ENCODE assay signal across 9 mouse cellular contexts in genomic region chr16:11034193-11034803, GRCm38 (mm10). TPM values are rescaled to one million over a fixed set of nuclear protein-coding genes. Genes with fewer than 3 reads are reported as not detected.
A peak's percentile ranks its signal among the peaks of the same experiment; 100 is the strongest.
DNase-seq lines count a peak whose midpoint lies in the region; ATAC-seq and TF ChIP-seq lines count a peak whose summit lies in the region.
"Had no signal": no experiment of that assay in that cellular context is flagged by ENCODE, and none has a peak within 500 bp of the region (broad histone marks: within the 10 kb centered on the region; RNA-seq: fewer than 3 reads in every experiment).

No protein-coding gene starts in this region.

- TF ChIP-seq EP300 in ES-Bruce4 (IDR thresholded peaks at IDR 0.05; ENCODE audit: insufficient read depth, low read depth, low read length) = no peak

- peak; percentile 58; the same call in 1 of the 2 replicates for ATAC-seq in lung, embryonic 15.5 days (ENCODE audit: borderline replicate concordance, extremely low read depth, low FRiP score, low TSS enrichment)

- H3K27me3 ChIP-seq in ES-Bruce4 (ENCODE audit: control insufficient read depth, insufficient read depth, low read length, poor library complexity, severe bottlenecking) = no peaks in the 10 kb centered on the region
- peaks cover 10% of the 10 kb centered on the region; the same call in 1 of the 2 replicates for H3K27me3 ChIP-seq in forebrain, embryonic 10.5 days (ENCODE audit: poor library complexity, severe bottlenecking)
- H3K27me3 ChIP-seq in lung, embryonic 15.5 days = no peaks in the 10 kb centered on the region
- H3K27me3 ChIP-seq: limb, embryonic 15.5 days had no signal

- intact Hi-C loops in heart, postnatal 10 days (cut with DNase I) = loop anchor here (1.0 to 5.0 kb wide), 3 partner anchors 67 to 161 kb away; no protein-coding TSS in a partner anchor

- no peak overlapping the region for H3K27ac ChIP-seq in ES-Bruce4 (ENCODE audit: insufficient read depth, low read length)
- no peak overlapping the region for H3K27ac ChIP-seq in forebrain, embryonic 10.5 days
- H3K27ac ChIP-seq in layer of hippocampus, adult 2 months = no peak overlapping the region
- H3K27ac ChIP-seq in lung, embryonic 15.5 days = no peak overlapping the region
- H3K27ac ChIP-seq: limb, embryonic 15.5 days had no signal

- no peak overlapping the region for H3K4me3 ChIP-seq in ES-Bruce4 (ENCODE audit: low read depth, low read length)
- no peak overlapping the region for H3K4me3 ChIP-seq in forebrain, embryonic 10.5 days
- H3K4me3 ChIP-seq in layer of hippocampus, adult 2 months = no peak overlapping the region
- no peak overlapping the region for H3K4me3 ChIP-seq in lung, embryonic 15.5 days
- H3K4me3 ChIP-seq: limb, embryonic 15.5 days had no signal

- peak; percentile 88 for DNase-seq in brain, embryonic 14.5 days (ENCODE audit: low read depth)
- peak; percentile 81 for DNase-seq in forebrain, embryonic 10.5 days (ENCODE audit: extremely low spot score, low spot score)
- DNase-seq in heart, postnatal 10 days = peak; percentile 88 to 94
- peak; percentile 76 to 84 for DNase-seq in layer of hippocampus, adult 2 months (ENCODE audit: low spot score in 2 of 2)
- DNase-seq in retina, embryonic 14.5 days (ENCODE audit: low spot score) = peak; percentile 91
- peak; percentile 79 to 82 for DNase-seq in thymus, postnatal 36 days

- H3K9ac ChIP-seq in ES-Bruce4 (ENCODE audit: low read depth, poor library complexity, severe bottlenecking) = no peak overlapping the region
- no peak overlapping the region for H3K9ac ChIP-seq in lung, embryonic 15.5 days
- H3K9ac ChIP-seq: limb, embryonic 15.5 days had no signal

- 5% methylated on average over 4 of the region's 4 CpGs for WGBS in forebrain, embryonic 10.5 days
- under 1% methylated on average over 4 of the region's 4 CpGs for WGBS in lung, embryonic 15.5 days

- H3K4me2 ChIP-seq in lung, embryonic 15.5 days = no peak overlapping the region
- H3K4me2 ChIP-seq: limb, embryonic 15.5 days had no signal

- no peaks in the 10 kb centered on the region for H3K36me3 ChIP-seq in ES-Bruce4 (ENCODE audit: control insufficient read depth, insufficient read depth, low read length, poor library complexity, severe bottlenecking)
- H3K36me3 ChIP-seq in forebrain, embryonic 10.5 days (replicated peaks) = no peaks in the 10 kb centered on the region
- no peaks in the 10 kb centered on the region for H3K36me3 ChIP-seq in lung, embryonic 15.5 days
- H3K36me3 ChIP-seq: limb, embryonic 15.5 days had no signal

- H3K4me1 ChIP-seq in ES-Bruce4 (ENCODE audit: control insufficient read depth, insufficient read depth, low read length) = no peaks in the 10 kb centered on the region
- peaks cover 6% of the 10 kb centered on the region for H3K4me1 ChIP-seq in forebrain, embryonic 10.5 days
- H3K4me1 ChIP-seq in lung, embryonic 15.5 days = peaks cover 6% of the 10 kb centered on the region; the same call in 1 of the 2 replicates

- peak; percentile 96 for TF ChIP-seq CTCF in ES-Bruce4 (IDR thresholded peaks at IDR 0.05; ENCODE audit: low read depth, low read length)
- peak; percentile 98 for TF ChIP-seq CTCF in brain, embryonic 14.5 days (IDR thresholded peaks at IDR 0.05; ENCODE audit: borderline replicate concordance, extremely low read depth, insufficient read depth, insufficient read length)
- TF ChIP-seq CTCF in layer of hippocampus, adult 2 months (conservative IDR thresholded peaks at IDR 0.05) = peak; percentile 100

- TF ChIP-seq POLR2A in ES-Bruce4 (IDR thresholded peaks at IDR 0.05; ENCODE audit: insufficient read depth, low read length) = no peak
- TF ChIP-seq POLR2A in brain, embryonic 14.5 days (IDR thresholded peaks at IDR 0.05; ENCODE audit: borderline replicate concordance, extremely low read depth, insufficient read depth, insufficient read length, poor library complexity, severe bottlenecking) = no peak

- no peaks in the 10 kb centered on the region for H3K9me3 ChIP-seq in ES-Bruce4 (replicated peaks; ENCODE audit: control insufficient read depth, insufficient read depth, low read length, poor library complexity, severe bottlenecking)
- H3K9me3 ChIP-seq in forebrain, embryonic 10.5 days = no peaks in the 10 kb centered on the region
- H3K9me3 ChIP-seq in lung, embryonic 15.5 days = no peaks in the 10 kb centered on the region
- H3K9me3 ChIP-seq: limb, embryonic 15.5 days had no signal

RNA-seq across cellular contexts. Expression of gene Snn, which starts 26.4 kb away (rescaled TPM):
- 16.1 and 17.7 TPM in 2 replicates for polyA plus RNA-seq in ES-Bruce4 (2011; ENCODE audit: insufficient read depth, insufficient read length, low read depth, missing spikeins)
- polyA plus RNA-seq in brain, embryonic 14.5 days (2012; rRNA removed) = 185 and 187 TPM in 2 replicates
- 64.9 and 67.0 TPM in 2 replicates for polyA plus RNA-seq in forebrain, embryonic 10.5 days (2016; fragmentation: Nextera tagmentation; extraction: Ambion mirVana)
- total RNA-seq in heart, postnatal 10 days (2021) = 10 to 100 TPM; 45.9 to 47.7 TPM
- total RNA-seq in layer of hippocampus, adult 2 months (2021) = 100 to 1,000 TPM; 171 TPM
- 47.2 and 47.6 TPM in 2 replicates for polyA plus RNA-seq in lung, embryonic 15.5 days (2015; fragmentation: Nextera tagmentation; extraction: Ambion mirVana)

RNA-seq across cellular contexts. Expression of gene Litaf, which starts 31.7 kb away (rescaled TPM):
- polyA plus RNA-seq in ES-Bruce4 (2011; ENCODE audit: insufficient read depth, insufficient read length, low read depth, missing spikeins) = 102 and 112 TPM in 2 replicates
- 35.9 and 39.0 TPM in 2 replicates for polyA plus RNA-seq in brain, embryonic 14.5 days (2012; rRNA removed)
- 61.7 and 65.1 TPM in 2 replicates for polyA plus RNA-seq in forebrain, embryonic 10.5 days (2016; fragmentation: Nextera tagmentation; extraction: Ambion mirVana)
- 10 to 100 TPM; 39.9 to 42.8 TPM for total RNA-seq in heart, postnatal 10 days (2021)
- total RNA-seq in layer of hippocampus, adult 2 months (2021) = 10 to 100 TPM; 14.1 to 14.5 TPM
- 109 and 111 TPM in 2 replicates for polyA plus RNA-seq in lung, embryonic 15.5 days (2015; fragmentation: Nextera tagmentation; extraction: Ambion mirVana)
